Mouse (Mus musculus) limb, embryonic 10.5 days (tissue): ENCODE measurements around the gene 1700001C02Rik. TPM values are rescaled to one million over a fixed set of nuclear protein-coding genes. Genes with fewer than 3 reads are reported as not detected.
A peak's percentile ranks its signal among the peaks of the same experiment; 100 is the strongest.

Experiments
- DNase-seq: peaks from one replicate; pipeline ENCODE4 v3.0.0-alpha.2; 2017; ENCODE audit warnings: low spot score
- H3K27ac ChIP-seq: fragments of 300-500 bp; sonication (generic); 2 replicates; pipeline ENCODE4 v1.5.1; 2016; ENCODE audit warnings: mild to moderate bottlenecking
- H3K27me3 ChIP-seq: fragments of 300-500 bp; sonication (generic); 2 replicates; pipeline ENCODE4 v1.6.1; 2016; ENCODE audit warnings: low read depth, mild to moderate bottlenecking; ENCODE audit not compliant: poor library complexity, severe bottlenecking
- H3K36me3 ChIP-seq: fragments of 300-500 bp; sonication (generic); 2 replicates; pipeline ENCODE4 v1.6.1; 2016; ENCODE audit warnings: mild to moderate bottlenecking, moderate library complexity
- H3K4me1 ChIP-seq: fragments of 300-500 bp; sonication (generic); 2 replicates; pipeline ENCODE4 v1.6.1; 2016
- H3K4me3 ChIP-seq: fragments of 300-500 bp; sonication (generic); 2 replicates; pipeline ENCODE4 v1.5.1; 2016; ENCODE audit warnings: mild to moderate bottlenecking, moderate library complexity
- H3K9me3 ChIP-seq: fragments of 300-500 bp; sonication (generic); replicated peaks from 2 replicates; pipeline ENCODE4 v1.6.1; 2016; ENCODE audit warnings: mild to moderate bottlenecking
- WGBS: fragments of 180-500 bp; shearing (Covaris S2); methylation state at CpG from one replicate; pipeline ENCODE4 v1.1.7; 2016; 5-methylcytosine and 5-hydroxymethylcytosine counted together
- polyA plus RNA-seq: library from polyadenylated mRNA; unstranded; fragments of >200 nt; fragmentation: Nextera tagmentation; extraction: Ambion mirVana; gene quantifications from 2 replicates; pipeline ENCODE4 v1.2.1, GENCODE M21; 2016

The 1700001C02Rik gene
- not detected in 2 replicates for polyA plus RNA-seq

DNA sequence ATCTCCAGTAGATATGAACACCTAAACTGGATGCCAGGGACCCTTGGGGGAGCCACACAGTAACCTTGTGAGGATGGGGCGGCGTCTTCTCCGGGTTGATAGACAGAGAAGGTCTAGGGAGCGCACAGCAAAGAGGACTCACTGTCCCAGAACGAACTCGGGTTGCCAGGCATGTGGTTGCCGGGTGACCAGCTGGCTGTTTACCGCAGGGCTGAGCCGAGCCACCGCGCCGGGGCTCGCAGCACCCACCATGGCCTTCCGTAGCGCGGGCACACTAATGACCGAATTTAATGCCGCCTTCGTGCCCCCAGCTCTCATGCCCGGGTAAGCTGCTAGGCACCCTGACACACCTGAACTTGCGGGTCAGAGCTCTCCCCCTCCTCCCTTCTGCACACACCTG, at the start of gene 1700001C02Rik:
TSS of gene 1700001C02Rik (plus strand) at position 187 of the 400 bp plus-strand sequence.
- no peak for DNase-seq
- Histone ChIP-seq H3K4me1 (peaks cover 24% of the 10 kb centered on the region), H3K4me3 (peak within 1 kb of the TSS; percentile 38), H3K27me3 (peaks cover 65% of the 10 kb centered on the region), H3K9me3 (no peaks in the 10 kb centered on the region), H3K36me3 (no peaks in the 10 kb centered on the region), H3K27ac (0 out of 2 replicates have a peak within 1 kb of the TSS, but pooled peaks have one; percentile 3)
- WGBS, result 19% methylated on average over 21 of the region's 21 CpGs

- no peak overlapping the region for H3K27ac ChIP-seq
- H3K9me3 ChIP-seq, result no peaks in the 10 kb centered on the region
- H3K27me3 ChIP-seq, result no peaks in the 10 kb centered on the region
- H3K4me3 ChIP-seq, result no peak overlapping the region
- DNase-seq, result no peak
- no peaks in the 10 kb centered on the region for H3K36me3 ChIP-seq
- H3K4me1 ChIP-seq, result no peaks in the 10 kb centered on the region
- WGBS, result 82% methylated on average over 5 of the region's 5 CpGs
Measured at GRCm38 (mm10) chr5:30416665-30417064, 49.2 kb upstream of the 1700001C02Rik start.

DNA sequence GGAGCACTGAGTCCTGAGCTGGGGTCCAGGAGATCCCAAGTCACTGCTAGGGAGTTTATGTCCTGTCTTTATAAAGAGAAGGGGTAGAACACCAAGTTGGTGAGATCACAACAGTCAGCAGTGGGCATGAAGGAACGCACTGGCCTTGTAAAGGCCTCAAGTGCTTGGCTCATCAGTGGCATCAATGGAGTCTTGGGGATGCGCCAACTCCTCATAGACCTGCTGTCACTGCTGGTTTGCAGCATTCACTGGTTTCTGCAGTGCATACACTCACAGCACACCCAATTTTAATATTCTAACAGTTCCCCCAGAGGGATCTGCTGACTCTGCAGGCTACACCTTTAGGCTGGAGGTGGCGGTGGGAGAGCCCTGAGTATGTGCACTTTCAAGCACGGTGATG, 42.7 kb upstream of the 1700001C02Rik start:
- no peaks in the 10 kb centered on the region for H3K9me3 ChIP-seq
- no peak overlapping the region for H3K4me3 ChIP-seq
- H3K36me3 ChIP-seq, result no peaks in the 10 kb centered on the region
- H3K27ac ChIP-seq, result no peak overlapping the region
- WGBS, result 82% methylated on average over 4 of the region's 4 CpGs
- no peaks in the 10 kb centered on the region for H3K27me3 ChIP-seq
- no peak for DNase-seq
- no peaks in the 10 kb centered on the region for H3K4me1 ChIP-seq

DNA sequence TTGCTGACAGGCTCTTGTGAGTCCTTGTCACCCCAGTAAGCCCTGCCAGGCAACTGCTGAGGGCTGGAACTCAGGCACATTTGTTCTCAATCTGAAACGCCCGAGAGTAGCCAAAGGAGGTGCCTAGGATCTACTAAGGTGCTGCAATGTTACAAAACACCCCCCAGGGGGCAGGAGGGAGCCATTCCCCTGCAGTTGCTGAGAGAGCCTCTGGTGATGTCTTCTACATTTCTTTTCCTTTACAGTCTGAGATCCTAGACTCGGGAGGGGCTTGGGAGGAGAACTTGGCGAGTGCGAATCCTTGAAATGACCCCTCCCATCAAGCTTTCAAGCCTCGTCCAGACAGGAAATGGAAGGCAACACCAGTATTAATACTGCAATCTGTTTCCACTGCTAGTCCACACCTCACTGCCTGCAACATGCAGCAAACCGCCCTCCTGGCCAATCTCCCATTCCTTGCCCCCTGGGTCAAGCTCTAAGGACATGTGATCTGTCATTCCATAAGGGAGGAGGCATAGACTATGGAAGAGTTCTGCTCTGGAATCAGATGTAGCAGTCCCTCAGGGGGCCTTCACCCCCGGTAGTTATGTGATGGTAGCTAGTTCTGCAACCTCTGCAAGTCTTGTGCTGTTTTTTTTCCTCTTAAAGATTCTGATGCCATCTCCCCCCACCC, 42.1 kb upstream of the 1700001C02Rik start:
- H3K4me3 ChIP-seq, result no peak overlapping the region
- WGBS, result 25% methylated on average over 8 of the region's 8 CpGs
- peak; percentile 70 for DNase-seq
- no peak overlapping the region for H3K27ac ChIP-seq
- H3K27me3 ChIP-seq, result no peaks in the 10 kb centered on the region
- H3K9me3 ChIP-seq, result no peaks in the 10 kb centered on the region
- H3K4me1 ChIP-seq, result no peaks in the 10 kb centered on the region
- H3K36me3 ChIP-seq, result no peaks in the 10 kb centered on the region

DNA sequence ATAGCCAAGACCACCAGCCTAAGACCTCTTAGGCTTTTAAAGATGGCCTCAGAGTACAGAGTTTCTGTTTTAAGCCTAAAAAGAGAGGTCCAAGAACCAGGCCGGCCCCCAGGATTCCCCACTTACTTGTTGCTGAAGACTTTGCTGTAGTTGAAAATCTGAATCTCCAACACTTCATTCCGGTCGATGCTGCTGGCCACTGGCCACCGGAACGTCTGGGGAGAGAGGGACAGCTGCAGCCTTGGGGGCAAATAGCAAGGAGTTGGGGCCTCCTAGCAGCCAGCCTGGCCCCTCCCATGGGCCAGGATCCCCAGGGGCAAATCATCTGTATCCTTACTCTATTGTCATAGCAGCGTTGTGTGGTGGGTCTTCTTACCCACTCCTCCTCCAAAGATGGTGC, 38.4 kb upstream of the 1700001C02Rik start:
- 84% methylated on average over 6 of the region's 6 CpGs for WGBS
- H3K36me3 ChIP-seq, result no peaks in the 10 kb centered on the region
- H3K4me1 ChIP-seq, result no peaks in the 10 kb centered on the region
- H3K4me3 ChIP-seq, result no peak overlapping the region
- H3K27me3 ChIP-seq, result no peaks in the 10 kb centered on the region
- no peak overlapping the region for H3K27ac ChIP-seq
- H3K9me3 ChIP-seq, result no peaks in the 10 kb centered on the region
- DNase-seq, result no peak

DNA sequence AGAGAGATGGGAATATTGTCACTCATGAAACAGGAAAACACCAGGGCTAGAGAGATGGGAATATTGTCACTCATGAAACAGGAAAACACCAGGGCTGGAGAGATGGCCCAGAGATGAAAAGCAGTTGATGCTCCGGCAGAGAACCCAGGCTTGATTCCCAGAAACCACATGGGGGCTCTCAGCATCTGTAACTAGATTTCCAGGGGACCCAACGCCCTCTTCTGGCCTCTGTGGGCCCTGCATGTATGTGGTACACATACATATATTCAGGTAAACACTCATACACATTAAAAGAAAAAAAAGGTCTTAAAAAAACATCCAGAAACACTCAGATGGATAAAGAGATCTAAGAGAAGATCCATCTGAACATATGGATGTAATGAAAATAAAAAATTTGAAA, 26.9 kb upstream of the 1700001C02Rik start:
- Histone ChIP-seq H3K27ac (no peak overlapping the region), H3K4me1 (peaks cover 3% of the 10 kb centered on the region; the same call in 1 of the 2 replicates), H3K9me3 (no peaks in the 10 kb centered on the region), H3K36me3 (no peaks in the 10 kb centered on the region), H3K4me3 (no peak overlapping the region), H3K27me3 (no peaks in the 10 kb centered on the region)
- WGBS, result 44% methylated on average over 2 of the region's 2 CpGs
- no peak for DNase-seq

DNA sequence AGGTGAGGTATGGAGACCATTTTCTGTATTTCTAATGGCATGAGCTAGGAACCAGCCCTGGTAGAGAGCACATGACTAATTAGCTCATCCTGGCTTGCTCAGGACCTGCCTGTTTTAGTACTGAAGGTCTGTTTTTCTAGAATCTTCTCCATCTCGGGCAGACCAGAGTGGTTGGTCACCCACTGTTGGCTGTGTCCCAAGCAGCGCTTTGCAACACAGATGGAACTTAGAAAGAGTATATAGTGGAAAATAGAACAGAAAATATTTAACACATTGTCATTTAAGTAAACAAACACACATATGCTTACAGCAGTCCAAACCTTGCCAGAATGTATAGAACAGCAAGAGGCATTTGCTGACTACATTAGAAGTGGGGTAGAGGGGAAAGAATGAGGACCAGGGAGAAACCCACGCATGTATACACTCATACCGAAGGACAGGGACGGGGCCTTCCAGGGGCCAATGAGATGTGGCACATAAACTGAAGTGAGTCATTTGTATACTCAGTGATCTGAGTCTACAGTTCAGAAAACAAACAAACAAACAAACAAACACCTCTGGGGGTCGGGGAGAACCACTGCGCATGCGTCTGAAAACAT, 25.4 kb upstream of the 1700001C02Rik start:
- H3K27me3 ChIP-seq, result no peaks in the 10 kb centered on the region
- no peak overlapping the region for H3K27ac ChIP-seq
- H3K36me3 ChIP-seq, result no peaks in the 10 kb centered on the region
- no peaks in the 10 kb centered on the region for H3K9me3 ChIP-seq
- H3K4me1 ChIP-seq, result peaks cover 8% of the 10 kb centered on the region; the same call in 1 of the 2 replicates
- no peak for DNase-seq
- 90% methylated on average over 8 of the region's 8 CpGs for WGBS
- H3K4me3 ChIP-seq, result no peak overlapping the region

GRCm38 (mm10) chr5:30442196-30442595, 23.7 kb upstream of the 1700001C02Rik start:
- Histone ChIP-seq H3K4me3 (no peak overlapping the region), H3K27me3 (no peaks in the 10 kb centered on the region), H3K36me3 (no peaks in the 10 kb centered on the region), H3K4me1 (peaks cover 8% of the 10 kb centered on the region; the same call in 1 of the 2 replicates), H3K27ac (no peak overlapping the region), H3K9me3 (no peaks in the 10 kb centered on the region)
- DNase-seq, result no peak
- WGBS, result 71% methylated on average over 5 of the region's 5 CpGs

- DNase-seq, result no peak
- H3K27me3 ChIP-seq, result no peaks in the 10 kb centered on the region
- 88% methylated on average over 13 of the region's 13 CpGs for WGBS
- H3K27ac ChIP-seq, result no peak overlapping the region
- H3K4me1 ChIP-seq, result peaks cover 8% of the 10 kb centered on the region; the same call in 1 of the 2 replicates
- no peaks in the 10 kb centered on the region for H3K36me3 ChIP-seq
- H3K9me3 ChIP-seq, result no peaks in the 10 kb centered on the region
- no peak overlapping the region for H3K4me3 ChIP-seq
Measured at GRCm38 (mm10) chr5:30444327-30444895, 21.4 kb upstream of the 1700001C02Rik start.

GRCm38 (mm10) chr5:30456056-30456455, 9.8 kb upstream of the 1700001C02Rik start:
- no peak overlapping the region for H3K27ac ChIP-seq
- H3K4me1 ChIP-seq, result peaks cover 21% of the 10 kb centered on the region
- H3K36me3 ChIP-seq, result no peaks in the 10 kb centered on the region
- no peaks in the 10 kb centered on the region for H3K9me3 ChIP-seq
- 63% methylated on average over 6 of the region's 6 CpGs for WGBS
- no peak for DNase-seq
- H3K27me3 ChIP-seq, result peaks cover 8% of the 10 kb centered on the region; the same call in 1 of the 2 replicates
- no peak overlapping the region for H3K4me3 ChIP-seq

DNA sequence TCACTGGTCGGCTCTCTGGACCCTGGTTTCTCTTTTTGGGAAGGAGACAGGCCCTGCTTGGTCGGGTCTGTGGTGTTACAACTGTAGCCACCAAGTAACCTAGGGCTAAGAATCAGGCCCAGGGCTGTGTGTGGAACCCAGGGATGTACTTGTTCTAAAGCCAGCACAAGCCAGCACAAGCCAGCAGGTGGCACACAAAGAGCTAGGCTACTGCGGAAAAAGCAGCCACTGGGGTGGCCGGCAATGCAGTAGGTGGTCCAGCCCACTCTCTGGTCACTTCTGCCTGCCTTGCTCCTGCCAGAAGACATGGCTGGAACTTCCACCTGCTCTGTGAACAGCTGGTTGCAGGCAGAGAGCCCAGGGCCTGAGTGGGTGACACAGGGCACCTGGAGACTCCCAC, 5.7 kb upstream of the 1700001C02Rik start:
- Histone ChIP-seq H3K4me1 (peaks cover 30% of the 10 kb centered on the region), H3K4me3 (no peak overlapping the region), H3K9me3 (no peaks in the 10 kb centered on the region), H3K27ac (peak overlapping the region; percentile 69), H3K36me3 (no peaks in the 10 kb centered on the region), H3K27me3 (peaks cover 43% of the 10 kb centered on the region)
- 40% methylated on average over 4 of the region's 4 CpGs for WGBS
- DNase-seq, result no peak

- Histone ChIP-seq H3K36me3 (no peaks in the 10 kb centered on the region), H3K27me3 (peaks cover 59% of the 10 kb centered on the region), H3K27ac (no peak within 1 kb of the TSS), H3K4me1 (peaks cover 36% of the 10 kb centered on the region), H3K4me3 (no peak within 1 kb of the TSS), H3K9me3 (no peaks in the 10 kb centered on the region)
- WGBS, result 45% methylated on average over 12 of the region's 12 CpGs
- DNase-seq, result no peak
Measured at GRCm38 (mm10) chr5:30461821-30462220, 4.0 kb upstream of the 1700001C02Rik start, which contains the start of gene Otof. TSS of gene Otof (minus strand) at chr5:30461932.

DNA sequence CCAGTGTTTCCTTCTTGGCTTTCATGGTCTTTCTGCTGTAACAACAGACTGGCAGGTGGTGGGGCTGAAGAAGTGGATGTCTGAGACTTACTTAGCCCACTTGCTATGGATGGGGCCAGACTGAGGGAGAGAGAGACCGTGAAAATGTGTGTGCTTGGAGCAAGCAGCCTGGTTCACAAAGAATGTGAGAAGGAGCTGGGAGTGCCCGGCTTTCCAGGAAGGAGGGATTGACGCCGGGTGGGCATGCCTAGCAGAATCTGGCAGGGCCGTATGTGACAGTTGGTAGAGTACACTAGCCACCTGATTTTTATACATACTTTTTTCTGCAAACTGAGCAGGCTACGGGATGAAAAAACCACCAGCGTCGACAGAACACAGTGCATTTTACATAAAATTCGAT, 468 bp downstream of the 1700001C02Rik start:
- no peak for DNase-seq
- Histone ChIP-seq H3K4me3 (peak overlapping the region; percentile 38), H3K27me3 (peaks cover 64% of the 10 kb centered on the region), H3K9me3 (no peaks in the 10 kb centered on the region), H3K4me1 (peaks cover 23% of the 10 kb centered on the region), H3K36me3 (no peaks in the 10 kb centered on the region), H3K27ac (no peak overlapping the region)
- 39% methylated on average over 9 of the region's 9 CpGs for WGBS
